Mouse (Mus musculus): Measurements from ENCODE around the gene Cyth4.

Gene Cyth4

GRCm38 (mm10) chr15:78587050-78587994 is 9.5 kb upstream of the Cyth4 start:
- DNase-seq (ENCODE audit: low spot score): peak; percentile 74

- DNase-seq (ENCODE audit: low spot score): no peak
Observed at GRCm38 (mm10) chr15:78588049-78588448, 8.8 kb upstream of the Cyth4 start.

GRCm38 (mm10) chr15:78588900-78589299 is 7.9 kb upstream of the Cyth4 start:
- DNase-seq (ENCODE audit: low spot score): no peak

DNA sequence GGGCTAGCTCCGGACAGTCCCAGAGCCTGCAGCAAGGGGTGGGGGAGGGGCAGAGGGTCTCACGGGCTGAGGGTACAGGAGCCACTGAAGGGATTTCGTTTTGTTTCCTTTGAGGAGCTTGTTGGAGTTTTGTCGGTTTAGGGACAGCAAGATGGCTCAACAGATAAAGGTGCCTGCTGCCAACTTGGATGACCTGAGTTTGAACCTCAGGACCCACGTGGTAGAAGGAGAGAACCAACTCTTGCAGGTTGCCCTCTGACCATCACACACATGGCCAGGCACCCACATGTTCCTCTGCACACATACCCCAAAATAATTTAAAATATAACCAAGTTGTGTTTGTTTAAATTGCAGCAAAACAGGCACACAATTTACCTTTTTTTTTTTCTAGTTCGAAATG is 6.9 kb upstream of the Cyth4 start:
- no peak for DNase-seq (ENCODE audit: low spot score)

GRCm38 (mm10) chr15:78590785-78591184 is 6.1 kb upstream of the Cyth4 start:
- no peak for DNase-seq (ENCODE audit: low spot score)

DNA sequence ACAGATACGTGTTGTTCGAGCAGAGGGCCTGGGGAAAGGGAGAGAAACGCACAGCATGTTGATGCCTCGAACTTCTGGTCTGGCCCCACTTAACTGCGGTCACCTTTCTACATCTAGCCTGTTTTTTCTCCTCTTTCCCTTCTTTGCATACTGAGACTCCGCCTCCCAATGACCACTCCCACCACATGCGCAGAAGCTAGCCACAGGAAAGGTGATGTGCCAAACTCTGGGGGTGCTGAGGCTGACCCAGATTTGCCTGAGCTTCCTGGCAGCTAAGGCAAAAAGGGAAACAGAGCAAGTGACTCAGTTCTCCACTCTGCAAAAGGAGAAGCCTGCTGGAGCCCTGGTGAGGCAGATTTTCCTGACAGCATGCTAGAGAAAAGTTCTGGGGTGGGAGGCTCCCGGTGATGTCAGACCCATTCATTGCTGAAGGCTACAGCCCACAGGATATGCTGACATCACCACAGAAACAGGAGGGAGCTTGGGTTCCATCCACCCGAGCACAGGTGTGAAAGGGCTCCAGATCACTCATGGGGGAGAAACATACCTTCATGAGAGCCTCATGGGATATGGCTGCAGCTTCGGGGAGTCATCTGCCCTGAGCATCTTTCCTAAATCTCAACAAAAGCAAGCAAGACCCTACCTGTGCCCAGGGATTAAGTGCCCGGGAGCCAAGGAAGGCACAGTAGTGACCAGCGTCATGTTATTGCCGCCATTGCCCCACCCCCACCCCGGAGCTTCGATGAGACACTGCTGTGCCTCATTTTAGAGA is 5.0 kb upstream of the Cyth4 start:
- DNase-seq (ENCODE audit: low spot score): no peak

- no peak for DNase-seq (ENCODE audit: low spot score)
Observed at GRCm38 (mm10) chr15:78592452-78592968, 4.3 kb upstream of the Cyth4 start.

DNA sequence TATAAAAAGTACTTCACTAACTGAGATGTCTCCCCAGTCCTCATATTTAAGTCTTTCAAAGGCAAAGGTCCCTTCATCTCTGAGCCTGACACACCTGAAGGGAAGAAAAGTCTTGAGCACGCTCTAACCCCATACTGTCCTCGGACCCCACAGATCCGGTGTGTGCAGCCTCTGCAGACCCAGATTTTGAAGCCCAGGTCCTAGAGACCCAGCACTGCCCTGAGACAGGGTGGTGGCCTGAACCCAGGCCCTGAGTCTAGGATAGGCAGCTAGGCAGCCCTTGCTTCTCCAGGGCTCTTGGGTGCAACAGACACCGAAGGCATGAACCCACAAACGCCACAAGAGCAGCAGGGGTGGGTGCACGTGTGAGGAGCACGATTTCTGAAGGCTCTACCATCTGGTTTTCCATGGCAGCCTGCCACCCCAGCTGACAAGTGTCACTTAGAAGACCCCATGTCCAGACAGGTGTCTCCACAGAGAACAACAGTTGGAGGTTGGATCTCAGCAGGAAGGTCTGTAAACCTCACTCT is 2.9 kb upstream of the Cyth4 start:
- DNase-seq (ENCODE audit: low spot score): no peak

DNA sequence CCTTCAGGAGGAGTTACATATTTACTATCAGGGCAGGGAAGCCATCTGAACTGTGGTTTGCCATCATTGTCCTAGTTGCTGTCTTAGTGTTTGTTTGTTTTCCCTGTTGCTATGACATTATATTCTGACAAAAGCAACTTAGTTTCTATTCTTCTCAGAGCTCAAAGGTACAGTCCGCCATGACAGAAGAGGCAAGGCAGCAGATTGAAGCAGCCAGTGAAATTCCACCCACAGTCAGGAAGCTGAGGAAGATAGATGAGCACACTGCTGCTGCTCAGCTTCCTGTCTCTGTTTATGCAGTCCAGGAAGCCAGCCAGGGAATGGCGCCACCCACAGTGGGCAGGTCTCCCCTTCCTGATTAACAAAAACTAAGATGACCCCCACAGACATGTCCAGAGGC is 2.0 kb upstream of the Cyth4 start:
- DNase-seq (ENCODE audit: low spot score): no peak

- no peak for DNase-seq (ENCODE audit: low spot score)
Observed at GRCm38 (mm10) chr15:78595468-78595867, 1.4 kb upstream of the Cyth4 start.

DNA sequence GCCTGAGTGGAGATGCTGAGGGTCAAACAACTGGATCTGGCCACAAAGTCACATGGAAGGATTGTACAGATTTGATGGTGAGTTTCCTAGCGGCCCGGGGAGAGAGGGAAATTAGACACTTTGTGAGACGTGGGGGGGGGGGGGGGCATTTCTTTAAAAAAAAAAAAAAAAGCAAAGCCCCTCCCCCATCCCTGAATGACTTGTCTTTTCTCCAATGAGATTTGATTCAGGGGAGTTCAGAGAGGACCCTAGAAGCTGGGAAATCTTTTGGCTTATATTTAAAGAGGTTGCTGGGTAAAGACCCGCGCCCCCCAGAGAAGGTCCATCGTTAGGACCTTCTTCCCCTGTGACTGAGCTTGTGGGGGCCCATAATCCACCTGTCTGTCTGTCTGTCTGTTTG is 343 bp upstream of the Cyth4 start:
- no peak for DNase-seq (ENCODE audit: low spot score)

DNA sequence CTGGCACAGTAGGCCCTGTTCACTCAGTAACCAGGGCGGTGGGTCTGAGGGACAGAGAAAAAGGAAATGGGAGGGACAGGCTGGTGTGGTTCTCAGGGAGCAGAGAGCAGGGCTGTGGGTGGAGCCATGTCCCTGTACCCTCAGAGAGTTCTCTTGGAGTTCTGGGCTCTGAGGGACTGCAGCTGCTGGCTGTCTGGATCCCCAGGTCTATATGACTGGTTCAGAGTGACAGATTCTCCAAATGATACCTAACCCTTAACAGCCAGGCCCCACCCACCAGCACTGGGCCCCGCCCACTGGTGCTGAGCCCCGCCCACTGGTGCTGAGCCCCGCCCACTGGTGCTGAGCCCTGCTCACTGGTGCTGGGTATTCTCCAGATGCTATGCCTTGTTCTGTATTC is 882 bp downstream of the Cyth4 start:
- DNase-seq (ENCODE audit: low spot score): no peak

DNA sequence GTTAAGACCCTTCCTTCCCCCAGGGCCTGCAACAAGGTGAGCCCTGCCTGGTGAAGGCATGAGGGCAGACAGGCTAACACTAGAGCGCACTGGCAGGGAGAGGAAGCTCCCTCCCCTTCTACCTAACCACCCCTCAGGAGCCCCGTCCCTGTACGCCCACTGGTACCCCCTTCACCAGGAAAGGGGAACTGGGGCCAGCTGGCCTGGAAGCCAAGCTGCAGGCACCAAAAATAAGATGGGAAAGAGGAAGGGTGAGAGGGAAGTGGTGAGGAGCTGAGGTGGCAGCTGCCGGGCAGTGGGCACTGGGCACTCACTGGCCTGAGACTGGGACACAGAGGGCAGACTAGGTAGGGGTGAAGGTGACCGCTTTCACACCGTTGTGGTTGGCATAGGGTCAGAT is 2.3 kb downstream of the Cyth4 start:
- DNase-seq (ENCODE audit: low spot score): no peak

- no peak for DNase-seq (ENCODE audit: low spot score)
Observed at GRCm38 (mm10) chr15:78599529-78600193, 2.8 kb downstream of the Cyth4 start.

DNA sequence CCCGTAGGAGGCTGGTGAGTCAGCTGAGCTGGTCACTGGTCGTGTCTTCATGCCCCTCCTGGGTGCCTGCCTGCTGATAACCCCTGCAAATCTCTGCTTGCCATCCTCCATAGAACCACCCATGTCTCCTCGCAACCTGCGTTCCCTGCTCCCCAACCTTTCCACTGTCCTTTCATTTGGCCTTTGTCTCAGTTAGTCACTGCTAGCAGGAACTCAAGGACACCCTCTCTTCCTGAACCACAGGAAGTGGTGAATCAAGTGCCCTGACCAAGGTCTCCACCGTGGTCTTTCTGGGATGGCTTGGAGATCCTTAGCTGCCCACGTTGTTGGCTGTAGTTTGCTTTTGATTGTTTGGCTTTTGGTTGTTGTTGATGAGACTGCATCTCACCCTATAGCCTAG is 4.3 kb downstream of the Cyth4 start:
- no peak for DNase-seq (ENCODE audit: low spot score)

DNA sequence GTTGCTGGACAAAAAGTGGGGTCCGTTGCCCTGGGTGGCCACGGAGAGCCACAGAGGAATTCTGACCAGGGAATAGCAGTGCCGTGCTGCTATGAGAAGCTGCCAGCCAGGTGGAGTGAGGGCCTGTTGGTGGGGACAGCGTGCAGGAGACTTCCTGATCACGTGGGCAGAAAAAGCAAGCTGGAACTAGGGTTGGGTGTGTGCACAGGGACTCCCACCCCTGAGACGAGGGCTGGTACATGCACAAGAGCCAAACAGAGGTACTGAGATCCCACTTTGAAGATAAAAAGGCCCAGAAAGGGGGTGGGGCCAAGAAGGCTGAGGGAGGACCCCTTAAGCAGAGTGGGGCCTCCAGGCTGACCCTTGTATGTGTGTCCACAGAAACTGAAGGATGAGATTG is 7.4 kb downstream of the Cyth4 start:
- DNase-seq (ENCODE audit: low spot score): no peak

DNA sequence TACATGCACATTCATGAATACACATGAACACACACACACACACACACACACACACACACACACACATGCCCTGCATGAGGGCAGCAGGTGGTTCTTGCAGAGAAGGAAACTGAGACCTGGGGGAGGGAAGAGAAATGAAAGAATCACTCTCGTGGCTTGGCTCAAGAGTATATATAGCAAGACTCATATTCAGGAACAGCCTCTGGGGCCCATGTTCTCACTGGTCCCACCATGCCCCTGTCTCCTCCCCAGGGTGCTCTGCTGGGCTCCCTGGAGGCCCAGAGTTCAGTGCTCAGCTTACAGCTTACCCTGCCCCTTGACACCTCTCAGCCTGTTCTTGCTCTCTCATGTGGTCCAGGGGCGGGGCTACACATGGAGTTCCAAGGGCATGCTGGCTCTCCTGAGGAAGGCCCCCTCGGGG is 8.5 kb downstream of the Cyth4 start:
- no peak for DNase-seq (ENCODE audit: low spot score)

- DNase-seq (ENCODE audit: low spot score): no peak
Observed at GRCm38 (mm10) chr15:78606059-78606458, 9.2 kb downstream of the Cyth4 start.

DNA sequence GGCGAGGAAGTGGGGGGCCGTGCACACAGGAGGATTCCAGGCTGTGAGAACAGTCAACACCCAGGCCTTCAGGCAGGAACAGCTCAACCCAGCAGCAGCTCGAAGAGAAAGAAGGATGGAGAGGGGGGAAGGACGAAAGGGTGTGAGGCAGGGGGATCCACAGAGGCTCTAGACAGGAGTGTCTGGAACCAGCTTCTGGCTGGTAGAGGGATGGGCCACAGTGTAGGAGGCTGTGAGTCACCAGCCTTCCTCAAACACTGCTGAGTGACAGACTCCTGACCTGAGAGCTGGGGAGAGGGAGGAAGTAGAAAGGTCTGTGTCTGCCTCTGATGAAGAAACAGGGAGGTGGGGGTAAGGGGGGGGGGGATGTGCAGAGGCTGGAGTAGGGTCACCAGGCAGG is 10.6 kb downstream of the Cyth4 start:
- DNase-seq (ENCODE audit: low spot score): no peak

- peak; percentile 64 for DNase-seq (ENCODE audit: low spot score)
Observed at GRCm38 (mm10) chr15:78610705-78611462, 14.0 kb downstream of the Cyth4 start.

DNA sequence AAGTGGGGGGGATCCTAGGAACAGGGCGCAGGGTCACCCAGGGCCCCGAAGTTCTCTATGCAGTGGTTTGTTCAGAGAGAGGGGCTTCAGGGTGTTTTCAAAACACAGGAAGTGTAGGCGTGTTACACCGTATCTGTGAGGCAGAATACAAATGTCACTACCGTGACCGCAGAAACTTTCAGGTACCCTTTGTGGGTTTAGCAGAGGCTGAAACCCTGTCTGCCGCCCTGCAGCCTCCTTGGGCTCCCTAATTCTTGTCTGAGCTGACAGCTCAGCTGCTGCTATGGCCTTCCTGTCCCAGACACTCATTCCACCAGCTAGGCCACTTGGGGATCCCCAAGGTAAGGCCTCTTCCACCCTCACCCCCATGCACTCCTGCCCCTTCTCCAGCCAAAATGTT is 17.7 kb downstream of the Cyth4 start:
- no peak for DNase-seq (ENCODE audit: low spot score)

Data from left cerebral cortex, adult 11 months (tissue).